Mouse (Mus musculus): ENCODE results near the gene Scube2. TPM values are rescaled to one million over a fixed set of nuclear protein-coding genes. Genes with fewer than 3 reads are reported as not detected.
A peak's percentile ranks its signal among the peaks of the same experiment; 100 is the strongest.

Gene Scube2
- polyA plus RNA-seq, 1 experiment from 2014 or later = 6.7 TPM

DNA sequence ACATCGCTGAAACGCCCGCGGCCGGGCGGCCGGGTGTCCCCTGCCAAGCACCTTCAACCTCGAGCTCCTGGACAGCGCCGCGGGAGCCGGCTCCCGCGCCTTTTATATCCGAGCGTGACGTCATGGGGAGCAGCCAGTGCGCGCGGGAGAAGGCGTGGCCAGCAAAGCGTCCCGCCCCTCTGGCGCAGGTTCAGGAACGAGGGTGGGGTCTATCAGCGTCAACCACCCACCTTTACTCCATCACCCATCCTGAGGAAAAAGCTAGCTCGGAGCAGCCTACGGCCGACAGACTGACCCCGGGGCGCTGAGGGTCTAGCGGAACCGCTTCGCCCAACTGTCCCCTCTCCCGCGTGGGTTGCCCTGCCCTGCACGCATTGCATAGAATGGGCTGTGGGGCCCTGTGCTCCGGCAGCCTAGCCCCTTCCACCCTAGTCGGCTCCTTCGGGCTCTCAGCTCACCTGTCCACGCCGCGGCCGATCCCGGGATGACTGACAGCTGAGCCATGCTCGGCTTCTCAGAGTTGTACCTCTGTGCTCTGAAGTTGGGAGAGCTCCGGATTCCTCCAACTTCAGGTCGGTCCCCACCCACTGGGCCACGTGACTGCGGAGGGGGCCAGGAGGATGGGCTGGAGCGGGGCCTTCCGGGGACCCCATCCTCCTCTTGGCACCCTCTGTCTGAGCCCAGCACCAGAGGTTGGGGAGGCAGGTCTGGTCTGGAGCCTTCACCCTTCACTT, 83.8 kb downstream of the Scube2 start, which contains the start of gene Nrip3:
Nrip3 (minus strand) TSS at position 556 of the 734 bp plus-strand sequence.
- Histone ChIP-seq H3K4me1 (peaks cover 17% of the 10 kb centered on the region), H3K4me3 (peak within 1 kb of the TSS; percentile 61), H3K27ac (replicated peaks) (peak within 1 kb of the TSS; percentile 63; the same call in 1 of the 2 replicates), H3K9me3 (replicated peaks) (no peaks in the 10 kb centered on the region), H3K27me3 (ENCODE audit: low read depth, poor library complexity, severe bottlenecking) (peaks cover 61% of the 10 kb centered on the region), H3K36me3 (no peaks in the 10 kb centered on the region)
- peak; percentile 84 for DNase-seq (ENCODE audit: low spot score)
- 2% methylated on average over 52 of the region's 52 CpGs for WGBS

- Histone ChIP-seq H3K27me3 (ENCODE audit: low read depth, poor library complexity, severe bottlenecking) (peaks cover 61% of the 10 kb centered on the region), H3K4me3 (peak overlapping the region; percentile 61), H3K36me3 (no peaks in the 10 kb centered on the region), H3K9me3 (replicated peaks) (no peaks in the 10 kb centered on the region), H3K27ac (replicated peaks) (peak overlapping the region; percentile 63; the same call in 1 of the 2 replicates), H3K4me1 (peaks cover 17% of the 10 kb centered on the region)
- no peak for DNase-seq (ENCODE audit: low spot score)
- 2% methylated on average over 24 of the region's 24 CpGs for WGBS
Measured at GRCm38 (mm10) chr7:109781087-109781469, 84.4 kb downstream of the Scube2 start.

- no peaks in the 10 kb centered on the region for H3K36me3 ChIP-seq
- H3K27me3 ChIP-seq (ENCODE audit: low read depth, poor library complexity, severe bottlenecking) = no peaks in the 10 kb centered on the region
- no peak overlapping the region for H3K4me3 ChIP-seq
- no peaks in the 10 kb centered on the region for H3K4me1 ChIP-seq
- DNase-seq (ENCODE audit: low spot score) = no peak
- no peak overlapping the region for H3K27ac ChIP-seq (replicated peaks)
- no peaks in the 10 kb centered on the region for H3K9me3 ChIP-seq (replicated peaks)
Measured at GRCm38 (mm10) chr7:109772251-109772650, 93.2 kb downstream of the Scube2 start.

DNA sequence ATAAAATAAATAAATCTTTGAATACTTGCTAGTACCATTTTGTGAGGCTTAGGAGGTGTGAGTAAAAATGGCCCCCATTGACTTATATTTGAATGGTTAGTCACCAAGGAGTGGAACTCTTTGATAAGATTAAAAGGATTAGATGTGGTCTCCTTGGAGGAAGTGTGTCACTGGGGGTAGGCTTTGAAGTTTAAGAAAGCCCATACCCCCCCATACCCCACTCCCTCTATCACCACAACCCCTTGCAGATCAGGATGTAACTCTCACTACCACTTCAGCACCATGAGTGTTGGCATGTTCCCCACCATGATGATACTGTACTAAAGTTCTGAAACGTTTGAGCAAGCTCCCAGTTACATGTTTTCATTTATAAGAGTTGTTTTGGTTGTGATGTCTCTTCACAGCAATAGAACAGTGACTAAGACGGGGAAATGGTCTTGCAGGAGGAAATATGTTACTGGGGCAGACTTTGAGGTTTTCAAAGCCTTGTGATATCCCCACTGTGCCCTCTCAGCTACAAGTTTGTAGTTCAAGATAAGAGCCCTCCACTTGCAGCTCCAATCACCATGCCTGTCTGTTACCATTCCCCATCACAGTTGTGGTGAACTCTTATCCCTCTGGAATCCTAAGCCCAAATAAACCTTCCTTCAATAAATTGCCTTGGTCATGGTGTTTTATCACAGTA, 96.6 kb downstream of the Scube2 start:
- H3K4me1 ChIP-seq = no peaks in the 10 kb centered on the region
- no peak overlapping the region for H3K4me3 ChIP-seq
- no peak for DNase-seq (ENCODE audit: low spot score)
- no peak overlapping the region for H3K27ac ChIP-seq (replicated peaks)
- 56% methylated on average over 2 of the region's 2 CpGs for WGBS
- H3K27me3 ChIP-seq (ENCODE audit: low read depth, poor library complexity, severe bottlenecking) = no peaks in the 10 kb centered on the region
- H3K9me3 ChIP-seq (replicated peaks) = no peaks in the 10 kb centered on the region
- no peaks in the 10 kb centered on the region for H3K36me3 ChIP-seq

- H3K27me3 ChIP-seq (ENCODE audit: low read depth, poor library complexity, severe bottlenecking) = no peaks in the 10 kb centered on the region
- no peaks in the 10 kb centered on the region for H3K36me3 ChIP-seq
- DNase-seq (ENCODE audit: low spot score) = no peak
- H3K27ac ChIP-seq (replicated peaks) = no peak overlapping the region
- H3K9me3 ChIP-seq (replicated peaks) = no peaks in the 10 kb centered on the region
- WGBS = 88% methylated on average over 7 of the region's 7 CpGs
- H3K4me3 ChIP-seq = no peak overlapping the region
- H3K4me1 ChIP-seq = no peaks in the 10 kb centered on the region
Measured at GRCm38 (mm10) chr7:109767575-109768350, 97.7 kb downstream of the Scube2 start.

GRCm38 (mm10) chr7:109764009-109764408, 101.5 kb downstream of the Scube2 start:
- H3K36me3 ChIP-seq = no peaks in the 10 kb centered on the region
- DNase-seq (ENCODE audit: low spot score) = no peak
- 83% methylated on average over 2 of the region's 2 CpGs for WGBS
- no peaks in the 10 kb centered on the region for H3K9me3 ChIP-seq (replicated peaks)
- H3K27ac ChIP-seq (replicated peaks) = no peak overlapping the region
- H3K27me3 ChIP-seq (ENCODE audit: low read depth, poor library complexity, severe bottlenecking) = no peaks in the 10 kb centered on the region
- no peaks in the 10 kb centered on the region for H3K4me1 ChIP-seq
- H3K4me3 ChIP-seq = no peak overlapping the region

DNA sequence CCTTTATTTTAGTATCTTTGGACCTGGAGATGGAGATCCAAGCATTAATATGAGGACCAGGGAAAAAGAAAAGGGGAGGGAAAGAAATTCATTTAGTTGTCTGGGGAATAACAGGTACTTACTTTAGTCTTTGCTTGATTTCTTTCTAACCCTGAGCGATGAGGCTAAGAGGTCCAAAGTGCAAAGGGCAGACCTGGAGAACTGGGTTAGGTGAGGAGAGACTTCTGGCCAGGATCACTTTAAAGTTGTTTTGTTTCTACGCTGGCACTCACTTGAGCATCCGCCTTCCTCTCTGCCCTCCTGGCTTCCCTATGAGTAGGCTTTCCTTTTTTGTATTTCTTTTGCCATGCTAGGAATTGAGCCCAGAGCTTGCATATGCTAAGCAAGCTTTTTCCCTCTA, 109.2 kb downstream of the Scube2 start:
- H3K4me1 ChIP-seq = peaks cover 20% of the 10 kb centered on the region
- no peaks in the 10 kb centered on the region for H3K27me3 ChIP-seq (ENCODE audit: low read depth, poor library complexity, severe bottlenecking)
- no peaks in the 10 kb centered on the region for H3K9me3 ChIP-seq (replicated peaks)
- no peak overlapping the region for H3K27ac ChIP-seq (replicated peaks)
- no peaks in the 10 kb centered on the region for H3K36me3 ChIP-seq
- no peak for DNase-seq (ENCODE audit: low spot score)
- no peak overlapping the region for H3K4me3 ChIP-seq
- 95% methylated on average over 3 of the region's 3 CpGs for WGBS

GRCm38 (mm10) chr7:109754034-109754433, 111.4 kb downstream of the Scube2 start:
- WGBS = 94% methylated on average over 8 of the region's 8 CpGs
- no peaks in the 10 kb centered on the region for H3K27me3 ChIP-seq (ENCODE audit: low read depth, poor library complexity, severe bottlenecking)

GRCm38 (mm10) chr7:109752008-109752925, 113.2 kb downstream of the Scube2 start, which contains the start of gene Tmem9b:
Gene Tmem9b, minus strand, starts transcription at chr7:109752875.
- Histone ChIP-seq H3K9me3 (replicated peaks) (no peaks in the 10 kb centered on the region), H3K27me3 (ENCODE audit: low read depth, poor library complexity, severe bottlenecking) (no peaks in the 10 kb centered on the region), H3K4me3 (peak within 1 kb of the TSS; percentile 95), H3K4me1 (peaks cover 22% of the 10 kb centered on the region), H3K36me3 (no peaks in the 10 kb centered on the region), H3K27ac (replicated peaks) (peak within 1 kb of the TSS; percentile 94)
- DNase-seq (ENCODE audit: low spot score) = peak; percentile 83
- under 1% methylated on average over 74 of the region's 74 CpGs for WGBS

More at GRCm38 (mm10) chr7:109754034-109754433, 111.4 kb downstream of the Scube2 start:
- Histone ChIP-seq H3K9me3 (replicated peaks) (no peaks in the 10 kb centered on the region), H3K4me3 (no peak overlapping the region), H3K27ac (replicated peaks) (no peak overlapping the region), H3K4me1 (peaks cover 22% of the 10 kb centered on the region), H3K36me3 (no peaks in the 10 kb centered on the region)
- DNase-seq (ENCODE audit: low spot score) = no peak

DNA sequence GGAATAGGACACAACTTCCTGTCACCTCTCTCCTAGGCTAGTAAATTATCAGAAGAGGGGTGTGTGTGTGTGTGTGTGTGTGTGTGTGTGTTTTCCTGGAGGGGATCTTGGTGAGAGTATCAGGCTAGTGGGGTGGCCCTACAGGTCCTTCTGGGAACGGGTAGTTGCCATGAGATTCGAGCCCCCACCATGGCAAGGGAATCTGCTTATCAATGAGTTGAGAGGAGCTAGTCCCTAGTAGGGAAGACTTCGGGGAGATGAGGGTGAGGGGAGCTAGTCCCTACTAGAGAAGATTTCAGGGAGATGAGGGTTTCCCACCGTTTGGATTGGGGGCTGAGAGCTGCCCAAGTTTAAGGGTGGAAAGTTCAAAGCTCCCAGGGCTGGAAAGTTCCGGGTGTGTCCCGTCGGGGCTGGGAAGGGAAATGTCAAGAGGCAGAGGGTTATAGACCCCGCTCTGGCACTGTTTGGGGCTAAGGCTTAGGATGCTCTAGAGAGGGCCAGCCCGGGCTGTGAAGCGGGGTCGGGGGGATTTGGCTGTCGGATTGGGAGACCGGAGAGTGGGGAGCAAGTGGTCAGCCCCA, 114.0 kb downstream of the Scube2 start:
- Histone ChIP-seq H3K27ac (replicated peaks) (peak overlapping the region; percentile 94), H3K9me3 (replicated peaks) (no peaks in the 10 kb centered on the region), H3K4me3 (peak overlapping the region; percentile 95), H3K36me3 (0 out of 2 replicates have a peak, but pooled peaks cover 2% of the 10 kb centered on the region), H3K4me1 (peaks cover 22% of the 10 kb centered on the region), H3K27me3 (ENCODE audit: low read depth, poor library complexity, severe bottlenecking) (no peaks in the 10 kb centered on the region)
- WGBS = 3% methylated on average over 13 of the region's 13 CpGs
- no peak for DNase-seq (ENCODE audit: low spot score)

All from midbrain, embryonic 10.5 days (tissue).